Mouse (Mus musculus) midbrain, postnatal 0 days (tissue): ENCODE data around the gene Cd38. TPM values are rescaled to one million over a fixed set of nuclear protein-coding genes. Genes with fewer than 3 reads are reported as not detected.

ENCODE experiments used
- ATAC-seq: fragments of 200-750 bp; cut with Nextera tagmentation; 2 replicates; pipeline ENCODE4 v1.8.0; 2017; ENCODE audit warnings: moderate number of reproducible peaks, mild to moderate bottlenecking, moderate TSS enrichment, moderate library complexity; ENCODE audit not compliant: low FRiP score
- DNase-seq: peaks from one replicate; pipeline ENCODE4 v3.0.0-alpha.2; 2015; ENCODE audit warnings: low spot score
- H3K27ac ChIP-seq: fragments of 300-500 bp; sonication (generic); 2 replicates; pipeline ENCODE4 v1.5.1; 2014; ENCODE audit warnings: low read depth, mild to moderate bottlenecking, low read length, mixed read lengths
- H3K27me3 ChIP-seq: fragments of 300-500 bp; sonication (generic); 2 replicates; pipeline ENCODE4 v1.6.1; 2014; ENCODE audit warnings: low read length, control low read depth, mixed read lengths; ENCODE audit not compliant: insufficient read depth
- H3K36me3 ChIP-seq: fragments of 300-500 bp; sonication (generic); 2 replicates; pipeline ENCODE4 v1.6.1; 2014; ENCODE audit warnings: low read length, control low read depth, mixed read lengths; ENCODE audit not compliant: insufficient read depth
- H3K4me1 ChIP-seq: fragments of 300-500 bp; sonication (generic); 2 replicates; pipeline ENCODE4 v1.6.1; 2014; ENCODE audit warnings: mild to moderate bottlenecking, control low read depth, antibody characterized with exemption, low read length, mixed read lengths; ENCODE audit not compliant: insufficient read depth
- H3K4me2 ChIP-seq: fragments of 300-500 bp; sonication (generic); 2 replicates; pipeline ENCODE4 v1.6.1; 2014; ENCODE audit warnings: low read depth, mild to moderate bottlenecking, low read length, mixed read lengths; ENCODE audit not compliant: poor library complexity, severe bottlenecking
- H3K4me3 ChIP-seq: fragments of 300-500 bp; sonication (generic); 2 replicates; pipeline ENCODE4 v1.5.1; 2014; ENCODE audit warnings: low read depth, mild to moderate bottlenecking, low read length, moderate library complexity
- H3K9ac ChIP-seq: fragments of 300-500 bp; sonication (generic); replicated peaks from 2 replicates; pipeline ENCODE4 v1.6.1; 2014; ENCODE audit warnings: mild to moderate bottlenecking, low read length, moderate library complexity, mixed read lengths; ENCODE audit not compliant: poor library complexity, severe bottlenecking
- H3K9me3 ChIP-seq: fragments of 300-500 bp; sonication (generic); 2 replicates; pipeline ENCODE4 v1.6.1; 2016; ENCODE audit warnings: low read length, control low read depth
- CTCF ChIP-seq: IDR thresholded peaks from 2 replicates; pipeline ENCODE4 v1.5.1; 2016; ENCODE audit warnings: antibody characterized with exemption, mild to moderate bottlenecking
- WGBS: fragments of 180-500 bp; shearing (Covaris S2); extraction: QIAGEN DNeasy Blood & Tissue Kit; methylation state at CpG from one replicate; pipeline ENCODE4 v1.1.7; 2014; 5-methylcytosine and 5-hydroxymethylcytosine counted together
- polyA plus RNA-seq: library from polyadenylated mRNA; unstranded; fragments of >200 nt; fragmentation: Nextera tagmentation; extraction: Ambion mirVana; gene quantifications from 2 replicates; pipeline ENCODE4 v1.2.1, GENCODE M21; 2015
- total RNA-seq: library from RNA; depleted of rRNA; stranded (reverse); fragments of >200 nt; gene quantifications from 2 replicates; pipeline ENCODE4 v1.2.3, GENCODE M21; 2014; rRNA removed

Gene Cd38
- total and polyA plus RNA-seq, 2 experiments from 2014 or later: 2.3 to 4.1 TPM

DNA sequence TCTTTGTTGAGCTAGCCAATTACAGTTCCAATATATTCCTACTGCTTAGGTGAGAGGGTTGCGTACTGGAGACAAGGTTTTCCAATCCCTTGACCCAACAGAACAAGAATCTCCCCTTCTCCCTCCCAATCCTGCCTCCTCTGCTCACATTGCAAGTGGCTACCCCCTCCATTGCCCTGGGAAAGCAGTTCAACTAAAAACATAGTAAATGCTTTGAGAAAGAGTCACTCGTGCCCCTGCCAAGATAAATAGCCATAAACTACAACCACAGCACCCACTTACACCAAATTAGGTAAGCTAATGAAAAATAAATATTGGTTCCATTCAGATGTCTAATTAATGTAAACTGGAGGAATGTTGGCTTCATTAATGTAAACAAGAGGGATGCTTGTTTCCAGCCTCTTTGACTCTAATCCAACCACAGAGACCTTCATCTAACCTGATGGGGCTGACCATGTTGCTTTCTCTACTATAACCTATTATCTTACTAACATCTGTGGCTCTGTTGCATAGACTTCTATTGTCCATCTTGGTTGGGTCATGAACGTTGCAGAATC lies 91.6 kb downstream of the Cd38 start:
- no peak for DNase-seq
- Histone ChIP-seq H3K4me1 (no peaks in the 10 kb centered on the region), H3K4me3 (no peak overlapping the region), H3K4me2 (no peak overlapping the region), H3K27ac (no peak overlapping the region), H3K27me3 (no peaks in the 10 kb centered on the region), H3K36me3 (no peaks in the 10 kb centered on the region), H3K9ac (no peak overlapping the region), H3K9me3 (no peaks in the 10 kb centered on the region)
- ATAC-seq: no peak
- TF ChIP-seq CTCF: no peak
- 79% methylated on average over 3 of the region's 3 CpGs for WGBS

DNA sequence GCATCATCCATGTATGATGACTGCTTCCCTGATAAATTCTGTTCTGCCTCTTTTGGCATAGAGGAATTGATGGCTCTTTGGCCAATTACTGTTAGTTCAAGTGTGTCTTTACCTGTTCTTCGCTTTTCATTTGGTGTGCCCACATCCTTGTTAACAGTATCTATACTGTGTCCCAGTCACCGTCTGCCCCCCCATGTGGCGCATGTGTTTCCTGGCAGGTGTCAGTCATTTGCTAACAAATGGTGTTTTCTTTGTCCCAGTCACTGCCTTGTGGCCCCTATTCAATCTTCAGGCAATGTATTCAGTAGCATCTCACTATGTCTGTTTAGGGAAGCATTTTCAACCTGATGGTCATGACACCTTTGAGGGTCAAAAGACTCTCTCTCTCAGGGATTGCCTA lies 92.7 kb downstream of the Cd38 start:
- no peak overlapping the region for H3K9ac ChIP-seq
- no peak for TF ChIP-seq CTCF
- H3K27ac ChIP-seq: no peak overlapping the region
- no peaks in the 10 kb centered on the region for H3K27me3 ChIP-seq
- no peaks in the 10 kb centered on the region for H3K36me3 ChIP-seq
- DNase-seq: no peak
- H3K4me1 ChIP-seq: no peaks in the 10 kb centered on the region
- H3K9me3 ChIP-seq: no peaks in the 10 kb centered on the region
- H3K4me3 ChIP-seq: no peak overlapping the region
- no peak for ATAC-seq
- H3K4me2 ChIP-seq: no peak overlapping the region
- 90% methylated on average over 3 of the region's 3 CpGs for WGBS

Other genes starting within 250 kb of the Cd38 start
- 8.6 and 11.9 TPM in 2 replicates for gene Cc2d2a, start 206.2 kb upstream of the Cd38 start, total RNA-seq
- gene Cc2d2a, start 206.2 kb upstream of the Cd38 start, polyA plus RNA-seq: 4.7 and 5.0 TPM in 2 replicates
- 0.55 TPM in 1 of 2 replicates, not detected in the other for gene Bst1, start 49.7 kb upstream of the Cd38 start, total RNA-seq
- 0.16 and 0.21 TPM in 2 replicates for gene Bst1, start 49.7 kb upstream of the Cd38 start, polyA plus RNA-seq
- 122 and 140 TPM in 2 replicates for gene Fbxl5, start 46.9 kb upstream of the Cd38 start, total RNA-seq
- gene Fbxl5, start 46.9 kb upstream of the Cd38 start, polyA plus RNA-seq: 84.5 and 85.2 TPM in 2 replicates
- 0.52 TPM in 1 of 2 replicates, not detected in the other for gene Gm7879, start 44.6 kb downstream of the Cd38 start, total RNA-seq
- 0.26 TPM in 1 of 2 replicates, not detected in the other for gene Gm7879, start 44.6 kb downstream of the Cd38 start, polyA plus RNA-seq
- gene Fgfbp1, start 113.2 kb downstream of the Cd38 start, total RNA-seq: 9.1 and 10.1 TPM in 2 replicates
- 14.3 and 16.3 TPM in 2 replicates for gene Fgfbp1, start 113.2 kb downstream of the Cd38 start, polyA plus RNA-seq
- gene Prom1, start 233.5 kb downstream of the Cd38 start, total RNA-seq: 13.4 and 22.6 TPM in 2 replicates
- 14.2 and 15.2 TPM in 2 replicates for gene Prom1, start 233.5 kb downstream of the Cd38 start, polyA plus RNA-seq